Mouse (Mus musculus) kidney, adult 2 months (tissue): ENCODE data around the gene Gm28041.

Experiments used
- CTCF ChIP-seq: fragments of 200-500 bp; conservative IDR thresholded peaks from 2 replicates; pipeline ENCODE4 v1.5.1; 2011; ENCODE audit warnings: low read depth, mild to moderate bottlenecking, control low read depth, low read length, moderate library complexity, mixed read lengths; ENCODE audit not compliant: insufficient read depth, insufficient read length
- POLR2A ChIP-seq: fragments of 200-500 bp; IDR thresholded peaks from one replicate; pipeline ENCODE4 v1.6.1; 2011; ENCODE audit warnings: low read depth, low read length, control low read depth

- TF ChIP-seq CTCF (no peak), POLR2A (no peak)
These were observed 32.1 kb downstream of the Gm28041 start for GRCm38 (mm10) chr13:67343422-67343821.
